Comparison of ENCODE assay signal across 8 mouse cellular contexts in the genomic region with DNA sequence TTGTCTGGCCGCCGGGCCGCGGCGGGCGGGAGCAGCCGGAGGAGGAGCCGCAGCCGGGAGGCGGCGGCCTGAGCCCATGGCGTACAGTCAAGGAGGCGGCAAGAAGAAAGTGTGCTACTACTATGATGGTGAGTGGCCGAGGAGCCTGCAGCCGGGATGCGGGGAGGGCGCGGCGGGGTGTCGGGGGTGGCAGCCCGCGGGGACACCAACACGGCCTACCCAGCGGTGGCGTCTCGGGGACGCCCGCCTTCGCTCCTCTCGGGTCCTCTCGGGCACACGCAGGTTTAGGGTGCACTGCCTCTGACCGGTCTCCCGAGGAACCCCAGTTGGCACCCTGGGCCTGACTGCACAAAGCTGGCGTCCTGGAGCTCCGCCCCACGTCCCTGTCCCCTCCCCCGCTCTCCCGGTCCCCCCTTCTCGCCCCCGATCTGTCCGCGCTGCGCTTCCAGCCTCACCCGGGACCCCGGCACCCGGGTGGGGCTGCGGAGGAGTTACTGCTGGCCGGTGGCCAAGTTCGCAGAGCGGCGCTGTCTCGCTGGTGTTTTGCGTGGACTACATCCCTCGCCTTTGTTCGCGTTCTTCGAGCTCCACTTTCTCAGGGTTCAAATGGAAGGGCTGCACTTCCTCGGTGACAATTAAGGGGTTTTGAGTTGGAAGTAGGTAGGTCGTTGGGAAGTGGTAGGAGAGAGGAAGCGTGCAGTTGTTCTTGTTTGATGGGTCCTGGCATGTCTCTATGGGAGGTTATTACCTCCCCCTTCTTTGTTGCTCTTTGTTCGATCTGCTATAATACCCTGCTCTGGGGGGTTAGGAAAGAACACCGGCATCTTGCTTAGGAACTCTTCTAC. TPM values are rescaled to one million over a fixed set of nuclear protein-coding genes. Genes with fewer than 3 reads are reported as not detected.
DNase-seq lines count a peak whose midpoint lies in the region; ATAC-seq and TF ChIP-seq lines count a peak whose summit lies in the region.

No protein-coding gene starts in this region.

- no peak for TF ChIP-seq POLR2A in liver, adult 2 months (IDR thresholded peaks at IDR 0.05; ENCODE audit: extremely low read depth, insufficient read depth, low read length)

- peak overlapping the region; percentile 94 for H3K4me3 ChIP-seq in gastrocnemius, adult 2 months
- H3K4me3 ChIP-seq in embryonic facial prominence, embryonic 12.5 days: peak overlapping the region; percentile 99
- peak overlapping the region; percentile 84 for H3K4me3 ChIP-seq in heart, embryonic 12.5 days
- H3K4me3 ChIP-seq in liver, adult 2 months (ENCODE audit: insufficient read depth, low read depth, low read length): peak overlapping the region; percentile 68
- H3K4me3 ChIP-seq in stomach, embryonic 16.5 days (replicated peaks; ENCODE audit: low read length): peak overlapping the region; percentile 99

- peaks cover 7% of the 10 kb centered on the region for H3K4me1 ChIP-seq in embryonic facial prominence, embryonic 12.5 days
- peaks cover 10% of the 10 kb centered on the region for H3K4me1 ChIP-seq in heart, embryonic 12.5 days (replicated peaks)
- H3K4me1 ChIP-seq in liver, adult 2 months (ENCODE audit: control insufficient read depth, insufficient read depth, low read length): peaks cover 6% of the 10 kb centered on the region; the same call in 1 of the 2 replicates
- H3K4me1 ChIP-seq in stomach, embryonic 16.5 days (ENCODE audit: control insufficient read depth, insufficient read depth, low read length): peaks cover 3% of the 10 kb centered on the region; the same call in 1 of the 2 replicates

- DNase-seq in gastrocnemius, adult 2 months: peak; percentile 77
- no peak for DNase-seq in gastrocnemius, adult 18-20 months (ENCODE audit: low spot score)
- DNase-seq in kidney, postnatal 10 days: peak; percentile 82
- peak; percentile 53 for DNase-seq in liver, adult 2 months (ENCODE audit: extremely low read depth, low read depth, low spot score)
- peak; percentile 9 to 12 for DNase-seq in monocyte, adult 2 months (ENCODE audit: low read depth in 1 of 2, low spot score in 2 of 2)

- TF ChIP-seq CTCF in gastrocnemius, adult 2 months (IDR thresholded peaks at IDR 0.05): no peak
- TF ChIP-seq CTCF in liver, adult 2 months (IDR thresholded peaks at IDR 0.05; ENCODE audit: low read depth, low read length): no peak

- peak overlapping the region; percentile 100 for H3K9ac ChIP-seq in embryonic facial prominence, embryonic 12.5 days
- peak overlapping the region; percentile 95 for H3K9ac ChIP-seq in heart, embryonic 12.5 days
- peak overlapping the region; percentile 89 for H3K9ac ChIP-seq in liver, adult 2 months (ENCODE audit: low read depth, low read length)
- H3K9ac ChIP-seq in stomach, embryonic 16.5 days (ENCODE audit: low read length): peak overlapping the region; percentile 100

- no peaks in the 10 kb centered on the region for H3K27me3 ChIP-seq in embryonic facial prominence, embryonic 12.5 days
- H3K27me3 ChIP-seq in heart, embryonic 12.5 days (replicated peaks): no peaks in the 10 kb centered on the region
- H3K27me3 ChIP-seq in liver, adult 2 months (ENCODE audit: control insufficient read depth, insufficient read depth, low read length): no peaks in the 10 kb centered on the region
- H3K27me3 ChIP-seq in stomach, embryonic 16.5 days (ENCODE audit: control insufficient read depth, insufficient read depth, low read length): no peaks in the 10 kb centered on the region

- ATAC-seq in embryonic facial prominence, embryonic 12.5 days (ENCODE audit: insufficient number of reproducible peaks, insufficient read depth, low FRiP score, low TSS enrichment): peak; percentile 73
- ATAC-seq in heart, embryonic 12.5 days (ENCODE audit: insufficient number of reproducible peaks, low FRiP score): peak; percentile 80
- ATAC-seq in stomach, embryonic 16.5 days (ENCODE audit: insufficient read depth, low FRiP score): peak; percentile 76

- intact Hi-C loops in gastrocnemius, adult 2 months (cut with DNase I): loop anchor here (5.0 kb wide), 1 partner anchor 78 kb away; no protein-coding TSS in a partner anchor

- H3K27ac ChIP-seq in gastrocnemius, adult 2 months: peak overlapping the region; percentile 100
- peak overlapping the region; percentile 99 for H3K27ac ChIP-seq in embryonic facial prominence, embryonic 12.5 days
- peak overlapping the region; percentile 98 for H3K27ac ChIP-seq in heart, embryonic 12.5 days (ENCODE audit: poor library complexity, severe bottlenecking)
- H3K27ac ChIP-seq in liver, adult 2 months (replicated peaks; ENCODE audit: insufficient read depth, low read depth, low read length): peak overlapping the region; percentile 85
- peak overlapping the region; percentile 99 for H3K27ac ChIP-seq in stomach, embryonic 16.5 days (ENCODE audit: low read length)

- peak overlapping the region; percentile 56 for H3K4me2 ChIP-seq in embryonic facial prominence, embryonic 12.5 days (replicated peaks)
- H3K4me2 ChIP-seq in heart, embryonic 12.5 days: peak overlapping the region; percentile 81
- H3K4me2 ChIP-seq in stomach, embryonic 16.5 days (ENCODE audit: low read depth, low read length): peak overlapping the region; percentile 89

- H3K79me2 ChIP-seq in liver, adult 2 months (ENCODE audit: control insufficient read depth, insufficient read depth, low read length): peaks cover 20% of the 10 kb centered on the region; the same call in 1 of the 2 replicates

- under 1% methylated on average over 63 of the region's 63 CpGs for WGBS in embryonic facial prominence, embryonic 12.5 days
- under 1% methylated on average over 61 of the region's 63 CpGs for WGBS in heart, embryonic 12.5 days
- WGBS in liver, adult 2 months: under 1% methylated on average over 62 of the region's 63 CpGs
- under 1% methylated on average over 62 of the region's 63 CpGs for WGBS in stomach, embryonic 16.5 days

- H3K9me3 ChIP-seq in embryonic facial prominence, embryonic 12.5 days: no peaks in the 10 kb centered on the region
- no peaks in the 10 kb centered on the region for H3K9me3 ChIP-seq in heart, embryonic 12.5 days (replicated peaks)
- no peaks in the 10 kb centered on the region for H3K9me3 ChIP-seq in stomach, embryonic 16.5 days (replicated peaks; ENCODE audit: control insufficient read depth, low read length)

- H3K36me3 ChIP-seq in embryonic facial prominence, embryonic 12.5 days: no peaks in the 10 kb centered on the region
- no peaks in the 10 kb centered on the region for H3K36me3 ChIP-seq in heart, embryonic 12.5 days
- no peaks in the 10 kb centered on the region for H3K36me3 ChIP-seq in liver, adult 2 months (ENCODE audit: control insufficient read depth, insufficient read depth, low read length)
- no peaks in the 10 kb centered on the region for H3K36me3 ChIP-seq in stomach, embryonic 16.5 days (ENCODE audit: control insufficient read depth, insufficient read depth, low read length)

RNA-seq across cellular contexts. Expression of gene Hdac2, which starts 0.6 kb away (rescaled TPM):
- 10 to 100 TPM; 51.8 to 58.3 TPM for total RNA-seq in gastrocnemius, adult 2 months (2021)
- total RNA-seq in gastrocnemius, adult 18-20 months (2021): 10 to 100 TPM; 47.8 to 50.0 TPM
- polyA plus RNA-seq in embryonic facial prominence, embryonic 12.5 days (2016; fragmentation: Nextera tagmentation; extraction: Ambion mirVana): 378 and 395 TPM in 2 replicates
- 182 and 192 TPM in 2 replicates for polyA plus RNA-seq in heart, embryonic 12.5 days (2016; fragmentation: Nextera tagmentation; extraction: Ambion mirVana)
- 18.4 and 24.7 TPM in 2 replicates for total RNA-seq in liver, adult 2 months (2014; rRNA removed)
- 2.6 and 3.3 TPM in 2 replicates for polyA plus RNA-seq in liver, adult 2 months (2012; rRNA removed)
- 152 and 153 TPM in 2 replicates for polyA plus RNA-seq in stomach, embryonic 16.5 days (2015; fragmentation: Nextera tagmentation; extraction: Ambion mirVana)

Comparison
In these comparisons a context has a peak if more than half of its experiments do, and no peak if none do; other contexts are left out.
1. RNA of gene Hdac2, which starts 0.6 kb away (polyA plus RNA-seq): 378 to 395 TPM in embryonic facial prominence, embryonic 12.5 days, 182 to 192 TPM in heart, embryonic 12.5 days and 152 to 153 TPM in stomach, embryonic 16.5 days; 2.6 to 3.3 TPM in liver, adult 2 months; every median in the first group is over 10 times any median in the second.
2. Peak in every context shown above with its lines, with median percentiles within 50 percentile points of each other: H3K27ac ChIP-seq, H3K4me3 ChIP-seq, ATAC-seq, H3K4me2 ChIP-seq and H3K9ac ChIP-seq.